8 mouse cellular contexts compared by ENCODE assay signal in genomic region chrX:13845858-13846652, GRCm38 (mm10). TPM values are rescaled to one million over a fixed set of nuclear protein-coding genes. Genes with fewer than 3 reads are reported as not detected.
DNase-seq lines count a peak whose midpoint lies in the region; ATAC-seq and TF ChIP-seq lines count a peak whose summit lies in the region.

No protein-coding gene starts in this region.

- WGBS in limb, embryonic 15.5 days: 16% methylated on average over 54 of the region's 100 CpGs
- WGBS in midbrain, postnatal 0 days: 18% methylated on average over 27 of the region's 100 CpGs
- WGBS in stomach, postnatal 0 days: 26% methylated on average over 35 of the region's 100 CpGs

- ATAC-seq in limb, embryonic 15.5 days (ENCODE audit: insufficient number of reproducible peaks, low FRiP score, low TSS enrichment, low read depth): peak; percentile 45
- ATAC-seq in midbrain, postnatal 0 days (ENCODE audit: low FRiP score): peak; percentile 67
- peak; percentile 55 for ATAC-seq in stomach, postnatal 0 days (ENCODE audit: low FRiP score, low TSS enrichment)

- no peaks in the 10 kb centered on the region for H3K9me3 ChIP-seq in limb, embryonic 15.5 days
- no peaks in the 10 kb centered on the region for H3K9me3 ChIP-seq in midbrain, postnatal 0 days (ENCODE audit: low read length)
- H3K9me3 ChIP-seq in stomach, postnatal 0 days (ENCODE audit: control insufficient read depth, low read length): no peaks in the 10 kb centered on the region

- no peak for TF ChIP-seq EP300 in stomach, postnatal 0 days (optimal IDR thresholded peaks at IDR 0.05)

- H3K4me1 ChIP-seq in limb, embryonic 15.5 days: no peaks in the 10 kb centered on the region
- no peaks in the 10 kb centered on the region for H3K4me1 ChIP-seq in midbrain, postnatal 0 days (ENCODE audit: insufficient read depth, low read length)
- no peaks in the 10 kb centered on the region for H3K4me1 ChIP-seq in stomach, postnatal 0 days (replicated peaks; ENCODE audit: control insufficient read depth, insufficient read depth)

- no peaks in the 10 kb centered on the region for H3K36me3 ChIP-seq in limb, embryonic 15.5 days
- no peaks in the 10 kb centered on the region for H3K36me3 ChIP-seq in midbrain, postnatal 0 days (ENCODE audit: insufficient read depth, low read length)
- H3K36me3 ChIP-seq in stomach, postnatal 0 days (ENCODE audit: control insufficient read depth, insufficient read depth, low read length): no peaks in the 10 kb centered on the region

- peak; percentile 21 for DNase-seq in spleen, adult 18-20 months
- no peak for DNase-seq in spleen, postnatal 14 days (ENCODE audit: low spot score in 2 of 2)
- peak; percentile 29 for DNase-seq in embryo, embryonic 10 days (ENCODE audit: low spot score)
- DNase-seq in gastrocnemius, postnatal 25 days: peak; percentile 10
- DNase-seq in kidney, adult 11 months: peak; percentile 28
- peak; percentile 39 for DNase-seq in midbrain, postnatal 0 days (ENCODE audit: low spot score)
- peak; percentile 32 for DNase-seq in stomach, postnatal 0 days (ENCODE audit: low spot score)

- peak overlapping the region; percentile 67 for H3K9ac ChIP-seq in limb, embryonic 15.5 days
- H3K9ac ChIP-seq in midbrain, postnatal 0 days (replicated peaks; ENCODE audit: low read length, poor library complexity, severe bottlenecking): peak overlapping the region; percentile 75
- peak overlapping the region; percentile 69 for H3K9ac ChIP-seq in stomach, postnatal 0 days (ENCODE audit: low read length)

- H3K27me3 ChIP-seq in limb, embryonic 15.5 days: no peaks in the 10 kb centered on the region
- no peaks in the 10 kb centered on the region for H3K27me3 ChIP-seq in midbrain, postnatal 0 days (ENCODE audit: insufficient read depth, low read length)
- no peaks in the 10 kb centered on the region for H3K27me3 ChIP-seq in stomach, postnatal 0 days (ENCODE audit: control insufficient read depth, insufficient read depth, low read length)

- H3K4me3 ChIP-seq in limb, embryonic 15.5 days: peak overlapping the region; percentile 59
- peak overlapping the region; percentile 58 for H3K4me3 ChIP-seq in midbrain, postnatal 0 days (ENCODE audit: low read depth, low read length)
- peak overlapping the region; percentile 58 for H3K4me3 ChIP-seq in stomach, postnatal 0 days (ENCODE audit: low read depth, low read length)

- peak overlapping the region; percentile 91 for H3K27ac ChIP-seq in limb, embryonic 15.5 days
- H3K27ac ChIP-seq in midbrain, postnatal 0 days (ENCODE audit: low read depth, low read length): peak overlapping the region; percentile 92
- H3K27ac ChIP-seq in stomach, postnatal 0 days (replicated peaks): peak overlapping the region; percentile 87

- H3K4me2 ChIP-seq in limb, embryonic 15.5 days: peak overlapping the region; percentile 37
- peak overlapping the region; percentile 44 for H3K4me2 ChIP-seq in midbrain, postnatal 0 days (ENCODE audit: low read depth, low read length, poor library complexity, severe bottlenecking)
- H3K4me2 ChIP-seq in stomach, postnatal 0 days (replicated peaks; ENCODE audit: low read depth): peak overlapping the region; percentile 53

- TF ChIP-seq CTCF in midbrain, postnatal 0 days (IDR thresholded peaks at IDR 0.05): peak; percentile 44
- TF ChIP-seq CTCF in stomach, postnatal 0 days (IDR thresholded peaks at IDR 0.05; ENCODE audit: low read depth): peak; percentile 31

RNA-seq across cellular contexts. Expression of gene Cask, which starts 5.1 kb away (rescaled TPM):
- 10 to 100 TPM in 1 of 2 experiments, 1 to 10 TPM in 1; 9.0 to 15.0 TPM for total RNA-seq in gastrocnemius, postnatal 25 days (2021)
- polyA plus RNA-seq in limb, embryonic 15.5 days (2015; fragmentation: Nextera tagmentation; extraction: Ambion mirVana): 16.1 and 18.9 TPM in 2 replicates
- 146 and 210 TPM in 2 replicates for total RNA-seq in midbrain, postnatal 0 days (2014; rRNA removed)
- polyA plus RNA-seq in midbrain, postnatal 0 days (2015; fragmentation: Nextera tagmentation; extraction: Ambion mirVana): 74.4 and 79.5 TPM in 2 replicates
- polyA plus RNA-seq in stomach, postnatal 0 days (2015; fragmentation: Nextera tagmentation; extraction: Ambion mirVana): 9.3 and 11.1 TPM in 2 replicates

Comparison
In these comparisons a context has a peak if more than half of its experiments do, and no peak if none do; other contexts are left out.
1. DNase-seq: peak in spleen, adult 18-20 months (2 of 2), embryo, embryonic 10 days (single experiment), gastrocnemius, postnatal 25 days (single experiment), kidney, adult 11 months (single experiment), midbrain, postnatal 0 days (single experiment) and stomach, postnatal 0 days (single experiment); none in spleen, postnatal 14 days (0 of 2).
2. Peak in every context shown above with its lines, with median percentiles within 50 percentile points of each other: ATAC-seq, H3K27ac ChIP-seq, H3K4me2 ChIP-seq, H3K4me3 ChIP-seq and H3K9ac ChIP-seq.